Mouse (Mus musculus) gastrocnemius, postnatal 14 days (tissue): ENCODE data around the gene Grtp1. TPM values are rescaled to one million over a fixed set of nuclear protein-coding genes. Genes with fewer than 3 reads are reported as not detected.
"Not testable (repeated sequence)": the region's sequence is repeated elsewhere in the genome, so short reads cannot be mapped to it uniquely, and the experiment has no call there.

Experiments
- DNase-seq: peaks from one replicate; pipeline ENCODE4 v3.0.0; 2021; ENCODE audit warnings: mixed read lengths
- intact Hi-C: fragments of 180-260 bp; cut with DNase I; formaldehyde crosslinking; loops from one replicate; pipeline ENCODE4 v1.15.1; 2025; ENCODE audit warnings: low total_unique reads
- microRNA-seq, 2 experiments: library from miRNA; unstranded; fragments of <30 nt; microRNA quantifications; one replicate each; pipeline ENCODE4 v1.2.0; 2021
- total RNA-seq, 2 experiments: library from RNA; stranded (reverse); gene quantifications; 2 replicates each; pipeline ENCODE4 v1.2.3; 2021

The Grtp1 gene
- total RNA-seq, 2 experiments from 2014 or later, result 10.1 to 12.4 TPM

DNA sequence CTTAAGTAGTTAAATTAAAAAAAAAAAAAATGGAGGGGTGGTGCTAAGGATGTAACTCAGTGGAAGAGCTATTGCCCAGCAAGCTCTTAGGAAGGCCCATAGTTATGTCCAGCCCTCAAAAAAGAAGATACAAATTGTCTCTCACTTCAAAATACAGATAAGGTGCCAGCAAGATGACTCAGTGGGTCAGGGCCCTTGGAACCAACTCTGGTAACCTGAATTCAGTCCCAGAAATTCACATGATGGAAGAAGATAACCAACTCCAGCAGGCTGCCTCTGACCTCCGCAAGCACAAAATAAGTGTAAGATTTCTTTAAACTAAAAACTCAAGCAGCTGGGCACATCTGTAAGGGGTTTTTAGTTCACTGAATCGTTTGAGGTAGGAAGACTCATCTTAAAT, 51.9 kb downstream of the Grtp1 start:
- DNase-seq, result no peak
- intact Hi-C loops, result no loop called here

DNA sequence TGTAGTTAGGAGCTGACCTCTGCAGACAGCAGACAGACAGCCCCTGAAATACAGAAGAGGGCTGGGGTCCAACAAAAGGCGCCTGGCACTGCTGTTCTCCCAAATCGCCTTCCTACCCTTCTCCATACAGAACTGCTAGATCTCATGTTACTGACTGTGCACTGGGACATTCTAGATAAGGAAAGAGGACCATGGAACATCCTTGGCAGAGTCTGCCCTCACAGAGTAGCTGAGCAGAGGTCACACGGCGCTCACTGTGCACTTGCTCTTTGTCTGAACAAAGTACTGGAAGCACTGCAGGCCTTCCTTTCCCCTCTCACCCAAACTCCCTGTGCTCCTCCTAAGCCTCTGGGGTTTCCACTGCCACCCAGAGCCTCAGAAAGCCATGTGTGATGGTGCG, 58.7 kb downstream of the Grtp1 start:
- intact Hi-C loops, result loop anchor here (5.0 kb wide), 1 partner anchor 36 kb away; no protein-coding TSS in a partner anchor
- no peak for DNase-seq

DNA sequence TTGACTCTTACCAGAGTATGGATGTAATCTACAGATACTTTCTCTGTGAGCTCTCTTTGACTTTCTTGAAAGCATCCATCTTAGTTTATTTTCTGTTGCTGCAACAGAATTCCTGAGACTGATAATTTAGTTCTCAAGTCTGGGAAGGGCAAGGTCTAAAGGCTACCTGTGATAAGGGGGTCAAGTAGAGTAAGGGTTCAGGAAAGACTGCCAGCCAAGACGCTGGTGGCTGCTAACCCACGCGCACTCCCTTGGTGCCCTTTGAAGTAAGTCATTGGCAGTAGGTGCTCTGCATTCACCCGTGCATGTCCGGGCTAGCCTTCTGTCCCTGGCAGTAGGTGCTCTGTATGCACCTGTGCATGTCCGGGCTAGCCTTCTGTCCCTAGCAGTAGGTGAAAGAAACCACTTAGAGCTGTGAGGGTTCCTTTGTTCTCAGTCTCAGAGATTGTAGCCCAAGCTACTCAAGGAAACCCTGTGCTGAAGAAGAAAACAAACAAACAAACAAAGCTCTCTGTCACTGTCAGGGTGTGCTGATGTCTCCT, 60.7 kb downstream of the Grtp1 start:
- no peak for DNase-seq
- intact Hi-C loops, result loop anchor here (5.0 kb wide), 1 partner anchor 38 kb away; no protein-coding TSS in a partner anchor

DNA sequence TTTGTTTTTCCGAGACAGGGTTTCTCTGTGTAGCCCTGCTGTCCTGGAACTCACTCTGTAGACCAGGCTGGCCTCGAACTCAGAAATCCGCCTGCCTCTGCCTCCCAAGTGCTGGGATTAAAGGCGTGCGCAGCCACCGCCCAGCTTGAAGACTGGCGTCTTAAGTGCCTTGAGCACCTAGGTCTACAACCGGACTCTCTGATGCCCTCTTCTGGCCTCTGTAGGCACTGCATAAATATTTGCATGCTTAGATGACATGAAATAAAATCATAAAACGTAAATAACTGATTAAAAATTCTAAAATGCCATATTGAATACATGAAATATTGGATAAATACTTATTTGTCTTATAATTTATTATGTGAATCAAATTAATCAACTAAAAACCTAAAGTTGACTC, 68.2 kb downstream of the Grtp1 start:
- intact Hi-C loops, result not testable (repeated sequence)
- peak; percentile 36 for DNase-seq

DNA sequence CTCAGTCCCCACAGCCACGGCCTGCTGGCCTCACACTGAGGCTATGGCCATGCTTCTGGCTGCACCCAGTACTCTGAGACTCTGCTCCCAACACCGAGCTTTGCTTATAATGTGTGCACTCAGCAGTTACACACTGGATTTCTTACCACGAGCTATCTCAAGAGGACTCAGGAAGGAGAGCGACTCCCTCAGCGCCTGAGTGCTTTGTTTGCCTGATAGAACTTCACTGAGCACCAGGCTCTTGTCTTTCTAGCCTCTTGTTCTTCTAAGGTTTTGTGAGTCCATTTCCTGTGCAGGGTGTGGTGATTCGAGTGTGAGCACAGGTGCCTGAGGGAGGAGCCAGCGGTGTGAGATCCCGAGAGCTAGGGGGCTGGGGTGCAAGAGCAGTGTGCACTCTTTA, 75.5 kb downstream of the Grtp1 start:
- intact Hi-C loops, result no loop called here
- DNase-seq, result no peak

DNA sequence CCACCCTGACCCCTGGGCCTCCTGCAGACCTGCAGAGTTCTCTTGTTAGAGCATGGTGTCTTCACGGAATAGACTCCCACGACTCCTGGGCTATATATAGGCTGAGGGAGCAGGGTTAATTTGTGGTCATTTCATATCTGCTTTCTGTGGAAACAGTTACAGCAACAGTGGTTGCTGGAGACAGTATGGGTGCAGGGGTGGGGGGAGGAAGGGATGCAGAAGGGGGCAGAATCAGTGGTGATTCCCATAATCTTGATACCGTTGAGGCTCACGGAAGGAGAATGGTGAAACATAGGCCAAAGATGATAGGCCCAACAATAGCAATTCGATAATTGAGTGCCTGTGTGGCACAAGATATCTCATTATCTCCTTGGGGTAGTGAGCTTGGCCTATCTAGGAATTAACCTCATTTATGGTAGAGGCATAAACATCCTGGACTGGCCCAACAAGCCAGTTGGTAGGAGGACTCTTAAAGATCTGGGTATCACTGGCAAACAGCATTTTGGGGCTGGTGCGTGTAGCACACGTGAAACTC, 77.5 kb downstream of the Grtp1 start:
- no peak for DNase-seq
- intact Hi-C loops, result no loop called here

Small RNAs within 50 kb of the gene (microRNA-seq; reads per million reads assigned to microRNA genes)
- 5.0 to 6.4 reads per million in 2 experiments for gene Mir1968
- gene Mir7065, result 0 reads per million in 2 experiments

Other genes with a start within 250 kb of the Grtp1 start
- gene F7, start 174.6 kb downstream of the Grtp1 start, total RNA-seq, result not detected
- gene F10, start 163.3 kb downstream of the Grtp1 start, total RNA-seq, result not detected
- gene Proz, start 139.7 kb downstream of the Grtp1 start, total RNA-seq, result not detected
- 1 to 10 TPM; 6.7 to 8.4 TPM for gene Pcid2, start 95.2 kb downstream of the Grtp1 start, total RNA-seq
- 10 to 100 TPM; 73.3 to 76.9 TPM for gene Cul4a, start 95.0 kb downstream of the Grtp1 start, total RNA-seq
- gene Lamp1, start 41.5 kb downstream of the Grtp1 start, total RNA-seq, result 100 to 1,000 TPM; 222 to 232 TPM
- gene Adprhl1, start 53.5 kb upstream of the Grtp1 start, total RNA-seq, result 10 to 100 TPM; 51.9 to 71.6 TPM
- 10 to 100 TPM; 45.6 to 46.1 TPM for gene Dcun1d2, start 87.5 kb upstream of the Grtp1 start, total RNA-seq
- gene Tmco3, start 87.6 kb upstream of the Grtp1 start, total RNA-seq, result 10 to 100 TPM; 12.7 to 13.3 TPM
- gene Tfdp1, start 138.1 kb upstream of the Grtp1 start, total RNA-seq, result 10 to 100 TPM; 38.3 to 39.1 TPM
- gene Atp4b, start 196.2 kb upstream of the Grtp1 start, total RNA-seq, result not detected
- gene Grk1, start 204.5 kb upstream of the Grtp1 start, total RNA-seq, result under 1 TPM in 1 of 2 experiments, not detected in 1; 0.02 TPM
- gene Tmem255b, start 234.6 kb upstream of the Grtp1 start, total RNA-seq, result 1 to 10 TPM; 4.3 to 4.8 TPM